10 mouse cellular contexts compared by ENCODE assay signal in the genomic region with DNA sequence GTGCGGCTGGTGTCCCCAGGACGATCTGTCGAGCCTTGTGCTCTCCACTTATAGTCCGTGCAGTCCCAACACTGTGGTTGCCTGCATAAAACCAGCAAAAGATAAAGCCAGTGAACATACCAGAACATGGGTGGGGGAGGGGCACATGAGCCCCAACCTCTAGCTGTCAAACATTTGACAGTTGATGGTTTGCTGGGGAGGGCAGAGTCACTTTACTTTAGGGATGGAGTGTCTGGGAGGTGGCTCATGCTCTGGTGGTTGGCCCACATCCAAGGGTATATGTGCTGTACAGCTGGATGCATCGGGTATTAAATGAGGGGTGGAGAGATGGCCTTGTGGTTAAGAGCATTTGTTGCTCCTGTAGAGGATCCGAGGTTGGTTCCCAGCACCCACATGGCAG.
"Had no signal": no experiment of that assay in that cellular context is flagged by ENCODE, and none has a peak within 500 bp of the region (broad histone marks: within the 10 kb centered on the region; RNA-seq: fewer than 3 reads in every experiment).

No protein-coding gene starts in this region.

- H3K36me3 ChIP-seq: limb, embryonic 10.5 days; midbrain, embryonic 13.5 days had no signal

- H3K9me3 ChIP-seq: limb, embryonic 10.5 days; midbrain, embryonic 13.5 days had no signal

- H3K4me3 ChIP-seq: layer of hippocampus, adult 2 months; limb, embryonic 10.5 days; midbrain, embryonic 13.5 days had no signal

- H3K4me1 ChIP-seq: midbrain, embryonic 13.5 days had no signal

- ATAC-seq: midbrain, embryonic 13.5 days had no signal

- H3K9ac ChIP-seq: midbrain, embryonic 13.5 days had no signal

- H3K27ac ChIP-seq: layer of hippocampus, adult 2 months; limb, embryonic 10.5 days; midbrain, embryonic 13.5 days had no signal

- H3K4me2 ChIP-seq: midbrain, embryonic 13.5 days had no signal

- DNase-seq: kidney, adult 11 months; kidney, postnatal 10 days; kidney, postnatal 4 days; lung, adult 18-20 months; lung, postnatal 36 days; right cerebral cortex, postnatal 14 days; thymus, postnatal 36 days had no signal

- H3K27me3 ChIP-seq: midbrain, embryonic 13.5 days had no signal
